Mouse (Mus musculus) gastrocnemius, adult 2 months (tissue): ENCODE measurements around the gene Eif3k. TPM values are rescaled to one million over a fixed set of nuclear protein-coding genes. Genes with fewer than 3 reads are reported as not detected.
A peak's percentile ranks its signal among the peaks of the same experiment; 100 is the strongest.
"Not testable (repeated sequence)": the region's sequence is repeated elsewhere in the genome, so short reads cannot be mapped to it uniquely, and the experiment has no call there.

Experiments used
- DNase-seq: peaks from one replicate; pipeline ENCODE4 v3.0.0; 2022
- H3K27ac ChIP-seq: fragments of 200-600 bp; 2 replicates; pipeline ENCODE4 v1.8.1; 2022; ENCODE audit warnings: mild to moderate bottlenecking
- H3K4me3 ChIP-seq: fragments of 200-600 bp; 2 replicates; pipeline ENCODE4 v1.8.1; 2022; ENCODE audit warnings: mild to moderate bottlenecking, moderate library complexity
- CTCF ChIP-seq: fragments of 200-600 bp; IDR thresholded peaks from 2 replicates; pipeline ENCODE4 v1.8.1; 2022; ENCODE audit warnings: antibody characterized with exemption, mild to moderate bottlenecking, moderate library complexity
- intact Hi-C: fragments of 180-260 bp; cut with DNase I; formaldehyde crosslinking; loops from one replicate; pipeline ENCODE4 v1.15.1; 2025
- total RNA-seq, 2 experiments: library from RNA; stranded (reverse); gene quantifications; 2 replicates each; pipeline ENCODE4 v1.2.3; 2021

Gene Eif3k
- total RNA-seq, 2 experiments from 2014 or later: 122 to 141 TPM

DNA sequence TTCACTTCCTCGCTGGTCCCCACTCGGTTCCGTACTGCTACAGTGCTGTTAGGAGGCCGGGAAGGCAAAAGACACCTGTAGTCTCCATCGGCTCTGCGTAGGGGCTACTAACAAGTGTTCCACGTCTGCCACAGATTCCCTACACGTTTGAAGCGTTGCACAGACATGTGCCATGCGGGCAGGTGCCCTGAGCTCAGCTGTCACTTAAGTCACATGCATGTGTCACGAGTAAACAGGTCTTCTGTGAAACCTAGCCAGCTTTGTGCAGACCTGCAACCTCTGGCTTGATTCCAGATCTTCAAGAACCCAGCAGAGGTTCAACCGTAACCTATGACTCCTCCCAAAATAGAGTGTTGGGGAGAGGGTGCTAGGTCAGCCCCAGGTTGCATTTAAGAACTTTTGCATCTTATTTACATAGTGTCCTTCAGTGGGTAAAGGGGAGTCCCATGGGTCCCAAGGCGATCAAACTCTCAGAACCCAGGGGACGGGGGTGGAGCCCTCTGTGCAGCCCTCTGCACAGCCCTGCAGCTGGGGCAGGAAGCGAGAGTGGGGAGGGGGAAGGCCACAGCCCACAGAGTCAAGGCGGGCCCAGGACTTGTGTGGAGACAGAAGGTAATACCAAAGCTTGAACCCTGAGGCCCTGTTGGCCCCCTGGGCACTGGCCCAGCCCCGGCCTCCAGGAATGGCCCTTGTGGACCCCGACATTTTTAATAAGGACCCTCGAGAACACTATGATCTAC is 780 bp upstream of the Eif3k start:
- peak overlapping the region; percentile 76 for H3K4me3 ChIP-seq
- TF ChIP-seq CTCF: no peak
- intact Hi-C loops: no loop called here
- H3K27ac ChIP-seq: peak overlapping the region; percentile 90
- peak; percentile 45 for DNase-seq

DNA sequence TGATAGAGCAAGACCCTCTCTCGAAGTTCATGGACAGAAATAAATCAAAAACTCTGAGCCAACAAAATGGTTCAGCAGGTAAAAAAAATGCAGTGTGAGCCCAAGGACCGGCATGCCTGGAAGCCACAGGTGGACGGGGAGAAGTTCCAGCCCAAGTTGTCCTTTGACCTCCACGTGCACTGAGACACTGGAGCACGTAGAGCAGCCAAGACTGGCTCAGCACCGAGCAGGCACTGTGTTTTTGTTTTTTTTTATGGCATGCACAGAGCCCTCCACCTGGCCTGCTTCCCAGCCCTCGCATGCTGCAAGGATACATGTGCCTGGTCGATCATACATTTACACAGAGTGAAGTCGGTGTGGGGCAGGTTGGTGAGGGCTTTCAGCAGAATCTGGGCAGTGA is 4.1 kb downstream of the Eif3k start:
- DNase-seq: no peak
- no peak for TF ChIP-seq CTCF
- Histone ChIP-seq H3K4me3 (no peak overlapping the region), H3K27ac (no peak overlapping the region)
- intact Hi-C loops: no loop called here

DNA sequence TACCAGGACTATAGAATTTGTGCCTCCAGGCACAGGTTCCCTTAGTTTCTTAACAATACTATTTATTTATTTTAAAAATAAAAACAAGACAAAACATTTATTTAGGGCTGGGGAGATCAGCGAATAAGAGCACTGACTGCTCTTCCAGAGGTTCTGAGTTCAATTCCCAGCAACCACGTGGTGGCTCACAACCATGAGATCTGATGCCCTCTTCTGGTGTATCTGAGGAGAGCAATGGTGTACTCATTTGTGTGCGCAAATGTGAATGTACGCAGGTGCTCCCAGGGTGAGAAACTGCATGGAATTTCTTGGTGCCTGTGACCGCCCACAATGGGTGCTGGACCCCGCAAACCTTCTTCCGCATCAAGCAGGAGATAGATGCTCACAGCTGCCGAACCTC is 8.6 kb downstream of the Eif3k start:
- Histone ChIP-seq H3K27ac (no peak overlapping the region), H3K4me3 (no peak overlapping the region)
- intact Hi-C loops: loop anchor here (5.0 kb wide), 1 partner anchor 166 kb away; the partner anchor contains the start of gene Hnrnpl
- TF ChIP-seq CTCF: peak; percentile 37
- no peak for DNase-seq

DNA sequence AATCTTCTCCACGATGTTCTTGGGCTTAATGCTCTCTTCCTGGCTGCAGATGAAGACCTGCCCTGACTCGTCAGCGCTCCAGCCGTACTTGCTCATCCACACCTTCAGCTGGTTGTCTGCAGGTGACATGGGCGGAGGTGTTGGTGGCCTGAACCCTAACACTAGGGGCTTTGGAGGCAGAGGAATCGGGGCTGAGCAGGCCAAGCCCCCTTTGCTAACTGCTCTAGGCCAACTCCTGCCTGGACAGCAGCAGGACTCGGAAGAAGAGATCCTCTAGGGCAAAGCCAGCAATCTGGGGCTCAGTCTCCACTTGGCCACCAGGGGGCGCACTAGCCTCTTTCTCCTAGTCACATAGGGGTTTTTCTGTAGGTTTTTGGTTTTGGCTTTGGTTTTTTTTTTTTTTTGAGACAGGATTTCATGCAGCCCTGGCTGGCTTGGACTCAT is 9.1 kb downstream of the Eif3k start:
- intact Hi-C loops: loop anchor here (5.0 kb wide), 1 partner anchor 165 kb away; the partner anchor contains the start of gene Hnrnpl
- DNase-seq: peak; percentile 85
- TF ChIP-seq CTCF: peak; percentile 76
- peak overlapping the region; percentile 82 for H3K27ac ChIP-seq
- H3K4me3 ChIP-seq: no peak overlapping the region

DNA sequence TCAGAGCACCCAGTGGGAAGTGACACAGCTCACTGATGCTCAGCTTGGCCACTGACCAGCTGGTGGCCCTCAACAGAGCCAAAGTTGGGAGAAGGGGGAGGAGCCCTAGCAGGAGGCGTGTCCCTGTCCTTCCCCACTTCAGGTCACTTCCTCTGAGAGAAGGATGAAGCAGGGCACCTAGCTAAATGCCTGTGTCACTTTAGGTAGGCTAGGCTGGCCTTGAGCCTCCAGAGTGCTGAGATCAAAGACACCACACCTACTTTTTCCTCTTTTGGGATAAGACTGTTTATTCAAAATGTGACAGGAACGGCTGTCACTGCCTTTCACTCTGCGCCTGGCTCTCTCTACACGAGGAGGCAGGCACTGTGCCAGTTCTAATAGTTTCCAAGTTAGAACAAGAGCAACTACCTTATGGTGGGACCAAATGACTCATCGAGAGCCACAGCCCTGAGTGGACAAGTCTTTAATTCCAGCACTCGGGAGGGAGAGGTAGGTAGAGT is 9.8 kb downstream of the Eif3k start:
- Histone ChIP-seq H3K27ac (peak overlapping the region; percentile 82), H3K4me3 (no peak overlapping the region; the same call in 1 of the 2 replicates)
- intact Hi-C loops: loop anchor here (5.0 kb wide), 1 partner anchor 165 kb away; the partner anchor contains the start of gene Hnrnpl
- no peak for TF ChIP-seq CTCF
- DNase-seq: peak; percentile 62

DNA sequence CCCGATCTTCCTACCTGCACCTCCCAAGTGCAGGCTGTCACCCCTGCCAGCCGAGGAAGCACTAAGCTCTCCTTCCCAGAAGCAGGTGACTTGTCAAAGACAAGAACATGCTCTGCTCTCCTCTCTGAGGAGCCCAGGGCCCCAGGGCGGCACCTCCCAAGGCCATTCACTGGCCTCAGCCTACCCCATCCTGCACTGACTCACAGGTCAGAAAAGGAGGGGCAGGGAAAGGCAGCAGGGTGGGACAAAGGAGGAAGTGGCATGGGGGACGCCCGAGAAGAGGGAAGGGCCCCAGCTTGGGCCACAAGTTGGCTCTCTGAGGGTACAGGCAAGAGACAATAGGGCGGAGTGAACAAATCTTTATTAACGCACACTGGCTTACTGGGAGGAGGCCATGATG is 10.6 kb downstream of the Eif3k start:
- Histone ChIP-seq H3K4me3 (no peak overlapping the region), H3K27ac (peak overlapping the region; percentile 82)
- intact Hi-C loops: loop anchor here (5.0 kb wide), 1 partner anchor 164 kb away; the partner anchor contains the start of gene Hnrnpl
- no peak for TF ChIP-seq CTCF
- no peak for DNase-seq

DNA sequence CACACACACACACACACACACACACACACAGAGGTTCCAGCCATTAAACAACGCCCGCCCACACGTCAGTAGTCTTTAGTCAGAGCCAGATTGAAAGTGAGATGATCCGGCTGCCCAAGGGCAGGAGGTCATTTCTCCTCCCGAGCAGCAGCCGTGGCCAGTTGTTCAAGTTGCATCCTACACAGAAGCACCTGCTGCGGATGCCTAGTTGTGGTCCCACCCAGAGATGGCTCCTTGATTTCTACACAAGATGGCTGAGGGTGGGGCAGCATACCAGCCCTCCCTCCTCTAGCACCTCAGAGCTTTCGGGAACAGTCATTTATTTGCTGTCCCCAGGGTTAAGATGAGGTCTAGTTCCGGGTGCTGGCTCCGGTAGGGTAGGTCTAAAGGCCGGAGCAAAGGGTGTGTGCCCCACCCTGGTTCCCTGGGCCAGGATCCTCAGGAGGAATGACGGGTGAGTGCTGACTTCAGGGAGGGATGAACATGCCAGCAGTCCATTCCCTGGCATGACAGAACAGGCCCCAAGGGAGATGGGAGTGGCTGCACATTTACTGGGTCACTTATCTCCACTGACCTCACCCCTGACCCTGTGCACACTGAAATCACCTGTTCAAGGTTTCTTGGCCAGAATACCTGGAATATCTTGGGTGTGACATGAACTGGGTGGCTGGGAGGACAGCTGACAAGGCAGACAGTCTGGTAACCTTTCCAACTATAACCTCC is 11.8 kb downstream of the Eif3k start:
- intact Hi-C loops: loop anchor here (5.0 kb wide), 1 partner anchor 163 kb away; the partner anchor contains the start of gene Hnrnpl
- DNase-seq: peak; percentile 81
- no peak for TF ChIP-seq CTCF
- Histone ChIP-seq H3K27ac (peak overlapping the region; percentile 82), H3K4me3 (no peak overlapping the region)

DNA sequence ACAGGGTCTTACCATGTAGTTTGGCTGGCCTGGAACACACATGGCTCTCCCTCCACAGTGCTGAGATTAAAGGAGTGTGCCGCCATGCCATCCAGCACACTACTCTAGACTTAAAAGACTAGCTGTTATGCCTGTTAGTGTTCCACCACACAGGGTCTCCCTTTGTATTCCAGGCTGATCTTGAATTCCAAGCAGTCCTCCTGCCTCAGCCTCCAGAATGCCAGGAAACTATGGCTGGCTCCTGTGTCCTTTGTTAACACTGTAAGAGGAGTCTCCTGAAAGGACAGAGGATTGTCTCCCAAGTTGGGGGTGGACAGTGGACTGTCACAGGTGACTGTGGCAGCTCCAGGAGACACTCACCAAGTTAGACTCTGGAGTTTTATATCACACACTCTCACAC is 12.4 kb downstream of the Eif3k start:
- DNase-seq: no peak
- TF ChIP-seq CTCF: no peak
- Histone ChIP-seq H3K4me3 (no peak overlapping the region), H3K27ac (peak overlapping the region; percentile 82)
- intact Hi-C loops: no loop called here

DNA sequence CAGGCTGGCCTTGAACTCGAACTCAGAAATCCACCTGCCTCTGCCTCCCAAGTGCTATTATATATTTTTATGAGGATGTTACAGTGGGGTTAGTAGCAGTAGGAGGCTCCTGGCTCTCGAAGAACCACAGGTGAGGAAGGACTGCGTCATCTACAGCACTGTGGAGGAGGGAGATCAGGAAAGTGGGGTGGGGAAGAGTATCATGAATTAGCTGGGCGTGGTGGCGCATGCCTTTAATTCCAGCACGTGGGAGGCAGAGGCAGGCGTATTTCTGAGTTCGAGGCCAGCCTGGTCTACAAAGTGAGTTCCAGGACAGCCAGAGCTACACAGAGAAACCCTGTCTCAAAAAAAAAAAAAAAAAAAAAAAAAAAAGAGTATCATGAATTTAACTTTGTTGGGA is 13.5 kb downstream of the Eif3k start:
- H3K27ac ChIP-seq, intact Hi-C loops, DNase-seq, H3K4me3 ChIP-seq: not testable (repeated sequence)

DNA sequence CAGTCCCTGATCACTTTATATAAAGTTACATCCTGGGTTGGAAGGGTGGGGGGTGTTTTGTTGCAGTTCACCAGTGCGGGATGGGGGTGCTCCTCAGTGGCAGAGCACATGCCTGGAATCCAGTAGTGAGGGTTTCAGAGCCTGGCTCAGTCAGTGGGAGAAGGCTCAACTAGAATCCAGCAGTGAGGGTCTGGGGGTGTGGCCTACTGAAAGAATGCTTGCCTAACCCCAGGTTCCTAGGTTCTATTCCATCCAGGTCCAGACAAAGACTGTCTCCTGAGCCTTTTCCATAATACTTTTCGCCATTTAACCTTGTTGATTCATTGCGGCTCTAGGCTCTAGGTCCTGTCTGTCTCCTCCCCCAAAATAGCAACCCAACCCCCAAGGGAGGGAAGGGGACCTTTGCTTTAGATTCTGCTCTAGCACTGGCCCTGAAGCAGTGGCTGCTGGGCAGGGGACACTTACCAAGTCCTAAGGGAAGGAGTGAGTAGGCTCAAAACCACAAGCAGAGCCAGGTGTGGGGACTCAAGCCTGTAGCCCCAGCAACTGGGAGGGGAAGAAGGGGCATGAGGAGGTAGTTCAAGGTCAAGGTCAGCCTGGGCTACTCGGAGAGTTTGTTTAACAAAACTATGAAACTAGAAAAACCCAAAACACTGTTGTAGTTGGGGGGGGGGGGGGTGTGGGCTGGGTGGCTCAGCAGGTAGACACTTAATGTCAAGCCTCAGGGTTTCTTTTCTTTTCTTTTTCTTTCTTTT is 14.7 kb downstream of the Eif3k start:
- H3K27ac ChIP-seq: peak overlapping the region; percentile 49; the same call in 1 of the 2 replicates
- intact Hi-C loops: no loop called here

DNA sequence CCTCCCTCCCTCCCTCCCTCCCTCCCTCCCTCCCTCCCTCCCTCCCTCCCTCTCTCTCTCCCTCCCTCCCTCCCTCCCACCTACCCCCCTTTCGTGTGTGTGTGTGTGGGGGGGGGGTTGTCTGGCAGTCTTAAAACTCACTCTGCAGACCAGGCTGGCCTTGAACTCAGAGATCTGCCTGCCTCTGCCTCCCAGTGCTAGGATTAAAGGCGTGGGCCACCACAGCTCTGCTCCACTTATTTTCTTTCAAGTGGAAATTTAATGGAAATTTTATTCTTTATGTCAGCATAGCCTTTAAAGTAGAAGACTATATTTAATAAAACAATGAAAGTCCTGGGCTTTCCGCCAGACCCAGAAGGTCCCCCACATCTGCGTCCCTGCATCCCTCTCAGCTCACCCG is 15.5 kb downstream of the Eif3k start:
- DNase-seq: no peak
- peak overlapping the region; percentile 49; the same call in 1 of the 2 replicates for H3K27ac ChIP-seq
- intact Hi-C loops: no loop called here
- no peak overlapping the region for H3K4me3 ChIP-seq
- no peak for TF ChIP-seq CTCF

More for the DNA sequence above, 14.7 kb downstream of the Eif3k start:
- DNase-seq: no peak
- no peak overlapping the region for H3K4me3 ChIP-seq
- no peak for TF ChIP-seq CTCF

DNA sequence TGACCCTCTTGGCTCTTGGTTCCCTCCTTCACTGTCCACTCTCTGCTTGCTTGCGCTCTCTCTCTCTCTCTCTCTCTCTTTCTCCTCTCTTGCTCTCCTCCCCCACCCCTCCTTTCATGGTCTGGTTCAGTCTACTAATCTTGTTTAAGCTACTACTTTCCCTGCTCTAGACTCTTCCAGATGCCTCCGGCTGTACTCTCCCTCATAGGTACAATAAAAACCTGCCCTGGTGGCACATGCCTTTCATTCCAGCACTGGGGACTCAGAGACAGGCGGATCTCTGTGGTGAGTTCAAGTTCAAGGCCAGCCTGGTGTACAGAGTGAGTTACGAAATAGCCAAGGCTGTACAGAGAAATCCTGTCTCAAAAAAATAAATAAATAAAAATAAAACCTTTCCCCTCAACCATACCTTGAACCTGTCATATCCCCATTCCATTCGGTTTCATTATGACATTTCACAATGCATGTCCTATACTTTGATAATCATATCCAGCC is 16.3 kb downstream of the Eif3k start:
- DNase-seq: no peak
- no peak for TF ChIP-seq CTCF
- Histone ChIP-seq H3K27ac (no peak overlapping the region), H3K4me3 (no peak overlapping the region)
- intact Hi-C loops: no loop called here
